Mouse (Mus musculus) C2C12 (cell line): ENCODE results near the gene Clstn2. TPM values are rescaled to one million over a fixed set of nuclear protein-coding genes. Genes with fewer than 3 reads are reported as not detected.

ENCODE experiments used
- H3K27me3 ChIP-seq: one replicate; pipeline ENCODE4 v1.6.1; 2011; ENCODE audit not compliant: control insufficient read depth, insufficient read depth, insufficient read length
- H3K36me3 ChIP-seq: one replicate; pipeline ENCODE4 v1.6.1; 2011; ENCODE audit not compliant: control insufficient read depth, insufficient read depth
- H3K4me3 ChIP-seq: one replicate; pipeline ENCODE4 v1.5.1; 2011; ENCODE audit warnings: mild to moderate bottlenecking, control low read depth; ENCODE audit not compliant: poor library complexity, insufficient read depth, severe bottlenecking
- H3K79me2 ChIP-seq: one replicate; pipeline ENCODE4 v1.6.1; 2011; ENCODE audit not compliant: control insufficient read depth, insufficient read depth
- H3K79me3 ChIP-seq: one replicate; pipeline ENCODE4 v1.6.1; 2011; ENCODE audit warnings: low read depth, control low read depth
- H3ac ChIP-seq: one replicate; pipeline ENCODE3; 2011; ENCODE audit warnings: low read depth; ENCODE audit not compliant: control insufficient read depth, insufficient read length
- CEBPB ChIP-seq: IDR thresholded peaks from one replicate; pipeline ENCODE4 v1.6.1; 2011; ENCODE audit warnings: low read depth, mild to moderate bottlenecking, control low read depth, moderate library complexity
- CTCF ChIP-seq: IDR thresholded peaks from one replicate; pipeline ENCODE4 v1.5.1; 2011; ENCODE audit not compliant: control insufficient read depth, insufficient read depth, insufficient read length
- FOSL1 ChIP-seq: IDR thresholded peaks from one replicate; pipeline ENCODE4 v1.8.0; 2011; ENCODE audit warnings: mild to moderate bottlenecking, low read length; ENCODE audit not compliant: poor library complexity, insufficient read depth, severe bottlenecking
- MAX ChIP-seq: IDR thresholded peaks from one replicate; pipeline ENCODE4 v1.6.1; 2011; ENCODE audit warnings: mild to moderate bottlenecking, control low read depth
- MYOD1 ChIP-seq: IDR thresholded peaks from one replicate; pipeline ENCODE4 v1.6.1; 2011; ENCODE audit warnings: low read depth; ENCODE audit not compliant: control insufficient read depth, insufficient read length
- MYOG ChIP-seq: IDR thresholded peaks from one replicate; pipeline ENCODE4 v1.6.1; 2011; ENCODE audit not compliant: control insufficient read depth, insufficient read length; ENCODE audit errors: extremely low read depth
- USF1 ChIP-seq: IDR thresholded peaks from one replicate; pipeline ENCODE4 v1.6.1; 2011; ENCODE audit warnings: low read depth, mild to moderate bottlenecking, control low read depth, moderate library complexity
- polyA plus RNA-seq: library from polyadenylated mRNA; unstranded; fragments of >200 nt; fragmentation: generic; extraction: Trizol; gene quantifications from one replicate; pipeline ENCODE4 v1.2.1, GENCODE M21; 2012; ENCODE audit warnings: missing spikeins

Clstn2 gene
- polyA plus RNA-seq, 1 experiment: 0.01 TPM

DNA sequence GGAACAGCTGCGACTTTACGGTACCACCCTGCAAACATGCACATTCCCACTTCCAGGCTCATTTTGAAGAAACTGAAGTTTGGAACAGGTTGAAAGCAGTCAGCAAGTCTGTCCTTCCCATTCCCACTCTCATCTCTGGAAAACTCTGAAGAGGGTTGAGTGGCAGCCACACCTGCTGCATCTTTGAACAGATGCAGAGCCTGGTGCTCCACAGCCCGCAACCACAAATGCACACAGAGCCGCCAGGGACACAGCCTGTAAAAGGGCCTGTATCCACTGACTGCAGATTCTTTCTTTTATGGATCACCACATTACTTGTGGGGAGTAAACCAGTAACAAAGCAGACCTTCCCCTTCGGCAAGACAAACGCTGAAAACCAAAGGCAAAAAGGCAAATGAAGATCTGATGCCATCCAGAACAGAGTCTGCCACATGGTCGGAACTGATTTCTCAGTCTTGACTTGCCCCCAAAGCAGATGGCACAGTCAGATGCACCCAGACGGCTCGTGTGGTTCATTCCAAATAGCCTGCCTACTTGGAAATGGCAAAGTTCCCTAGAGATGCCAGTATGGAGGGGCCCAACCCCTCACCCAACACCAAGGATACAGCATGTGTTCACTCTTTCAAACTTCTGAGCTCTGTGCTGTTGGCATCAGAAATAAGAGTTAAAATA is 394.2 kb downstream of the Clstn2 start:
- peak; percentile 92 for TF ChIP-seq MYOD1
- TF ChIP-seq CEBPB: no peak
- TF ChIP-seq FOSL1: no peak
- no peak for TF ChIP-seq CTCF
- TF ChIP-seq MAX: no peak
- no peak for TF ChIP-seq USF1
- no peak overlapping the region for H3ac ChIP-seq
- no peaks in the 10 kb centered on the region for H3K79me3 ChIP-seq
- H3K4me3 ChIP-seq: no peak overlapping the region
- H3K79me2 ChIP-seq: no peaks in the 10 kb centered on the region
- no peaks in the 10 kb centered on the region for H3K27me3 ChIP-seq
- no peaks in the 10 kb centered on the region for H3K36me3 ChIP-seq

GRCm38 (mm10) chr9:97635351-97635750 is 397.6 kb downstream of the Clstn2 start:
- Histone ChIP-seq H3K4me3 (no peak overlapping the region), H3K79me3 (no peaks in the 10 kb centered on the region), H3K27me3 (no peaks in the 10 kb centered on the region), H3ac (no peak overlapping the region), H3K36me3 (no peaks in the 10 kb centered on the region), H3K79me2 (no peaks in the 10 kb centered on the region)
- TF ChIP-seq FOSL1 (no peak), CEBPB (no peak), MYOD1 (peak; percentile 66), MYOG (no peak), USF1 (no peak)

DNA sequence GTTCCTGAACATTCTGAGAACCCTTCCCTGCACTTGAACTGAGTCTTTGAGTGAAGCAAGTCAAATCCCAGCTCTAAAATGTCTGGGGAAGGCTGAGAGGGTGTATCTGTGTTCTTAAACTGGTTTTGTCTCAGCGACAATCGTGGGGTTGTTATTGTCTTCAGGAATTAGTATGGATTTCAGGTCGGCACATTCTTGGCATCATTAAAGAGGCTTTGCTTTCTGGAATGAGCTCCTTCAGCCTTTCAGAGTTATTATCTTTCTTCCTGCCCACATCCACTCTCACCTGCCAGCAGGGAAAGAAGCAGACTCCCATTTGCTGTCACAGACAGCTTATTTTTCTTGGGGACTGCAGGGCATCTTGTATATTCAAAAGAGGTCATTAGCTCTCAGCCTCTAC is 398.1 kb downstream of the Clstn2 start:
- no peaks in the 10 kb centered on the region for H3K79me2 ChIP-seq

DNA sequence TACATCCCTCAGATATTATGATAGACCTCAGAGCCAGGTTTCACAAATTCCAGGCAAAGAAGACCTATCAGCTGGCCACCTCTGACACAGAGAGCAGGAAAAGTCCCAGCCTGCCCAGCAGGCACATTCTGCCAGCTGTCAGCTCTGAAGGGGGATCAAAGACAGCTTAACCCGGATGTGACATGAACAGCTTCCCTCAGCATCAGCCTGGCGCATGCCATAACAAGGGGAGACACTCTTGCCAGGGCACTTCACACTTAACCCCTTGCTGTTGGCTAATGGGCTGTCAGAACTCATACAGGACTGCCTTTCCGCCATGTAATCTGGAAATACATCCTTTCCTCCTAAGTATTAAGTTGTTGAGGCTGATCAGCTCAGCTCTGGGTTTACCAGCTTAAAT is 403.8 kb downstream of the Clstn2 start:
- no peaks in the 10 kb centered on the region for H3K79me3 ChIP-seq
- H3K27me3 ChIP-seq: no peaks in the 10 kb centered on the region
- no peaks in the 10 kb centered on the region for H3K79me2 ChIP-seq
- no peak overlapping the region for H3ac ChIP-seq
- H3K36me3 ChIP-seq: no peaks in the 10 kb centered on the region
- no peak for TF ChIP-seq MYOG
- no peak for TF ChIP-seq MYOD1
- no peak for TF ChIP-seq CEBPB
- H3K4me3 ChIP-seq: no peak overlapping the region

More for the DNA sequence above, 398.1 kb downstream of the Clstn2 start:
- H3K27me3 ChIP-seq: no peaks in the 10 kb centered on the region
- no peak overlapping the region for H3ac ChIP-seq
- no peaks in the 10 kb centered on the region for H3K36me3 ChIP-seq
- H3K4me3 ChIP-seq: no peak overlapping the region
- no peaks in the 10 kb centered on the region for H3K79me3 ChIP-seq
- TF ChIP-seq USF1 (no peak), MYOG (no peak), FOSL1 (no peak), CEBPB (no peak), MAX (no peak), MYOD1 (no peak), CTCF (no peak)

DNA sequence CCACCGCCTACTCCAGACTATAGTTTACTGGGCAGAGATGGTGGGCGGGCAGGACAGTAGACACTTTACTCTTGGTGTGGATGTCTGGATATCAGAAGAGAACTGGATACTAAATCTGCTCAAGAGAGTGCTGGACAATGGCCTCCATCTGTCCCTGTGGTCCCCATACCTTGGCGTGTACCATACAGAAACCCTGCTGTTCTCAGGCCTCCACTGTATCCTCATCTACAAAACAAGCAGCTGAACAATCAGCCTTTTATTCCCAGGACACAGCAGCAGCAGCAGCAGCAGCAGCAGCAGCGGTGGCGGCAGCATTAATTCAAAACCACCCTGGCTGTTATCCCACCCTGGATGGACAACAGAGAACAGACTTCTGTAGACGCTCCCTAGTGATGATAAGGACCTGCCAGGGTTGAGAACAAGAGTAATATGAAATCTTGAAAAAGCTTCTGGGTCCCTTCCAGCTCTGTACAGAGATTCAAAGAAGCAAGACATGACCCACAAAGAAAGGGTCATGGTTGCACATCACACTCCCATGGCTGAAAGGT is 404.5 kb downstream of the Clstn2 start:
- no peaks in the 10 kb centered on the region for H3K27me3 ChIP-seq
- no peak overlapping the region for H3K4me3 ChIP-seq
- no peaks in the 10 kb centered on the region for H3K79me3 ChIP-seq
- no peak for TF ChIP-seq MYOG
- no peak for TF ChIP-seq USF1
- no peak for TF ChIP-seq MAX
- no peak for TF ChIP-seq FOSL1
- TF ChIP-seq CEBPB: no peak
- no peaks in the 10 kb centered on the region for H3K36me3 ChIP-seq
- no peaks in the 10 kb centered on the region for H3K79me2 ChIP-seq
- no peak overlapping the region for H3ac ChIP-seq

DNA sequence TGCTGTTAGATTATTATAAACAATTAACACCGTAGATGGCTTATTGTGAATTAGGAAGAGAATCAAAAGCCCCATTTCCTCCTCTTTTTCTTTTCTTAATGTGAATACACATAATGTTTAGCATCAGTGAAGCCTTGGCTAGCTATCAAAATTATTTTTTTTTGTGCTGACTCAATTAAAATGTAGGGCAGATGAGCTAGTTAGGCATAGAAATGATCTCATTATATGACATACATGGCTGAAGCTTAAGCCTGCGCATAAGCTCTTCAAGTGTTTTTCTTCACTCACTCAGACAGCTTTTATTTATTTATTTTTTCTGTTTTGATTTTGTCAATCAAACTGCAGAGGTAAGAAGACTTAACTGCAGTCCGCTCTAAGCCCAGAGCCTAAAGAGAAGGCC is 405.1 kb downstream of the Clstn2 start:
- Histone ChIP-seq H3K36me3 (no peaks in the 10 kb centered on the region), H3K4me3 (no peak overlapping the region), H3ac (no peak overlapping the region), H3K79me2 (no peaks in the 10 kb centered on the region), H3K79me3 (no peaks in the 10 kb centered on the region), H3K27me3 (no peaks in the 10 kb centered on the region)
- TF ChIP-seq FOSL1: no peak
- TF ChIP-seq CEBPB: no peak
- TF ChIP-seq MAX: no peak
- TF ChIP-seq MYOD1: no peak
- TF ChIP-seq USF1: no peak
- TF ChIP-seq MYOG: no peak
- no peak for TF ChIP-seq CTCF
